Mouse (Mus musculus): ENCODE data around the gene Crybg3. TPM values are rescaled to one million over a fixed set of nuclear protein-coding genes. Genes with fewer than 3 reads are reported as not detected.

Crybg3 gene
- polyA plus RNA-seq, 1 experiment = 1.8 TPM

- Histone ChIP-seq H3K4me1 (ENCODE audit: control insufficient read depth, insufficient read depth, insufficient read length, low read length) (peaks cover 4% of the 10 kb centered on the region; the same call in 1 of the 2 replicates), H3K27me3 (ENCODE audit: control insufficient read depth, insufficient read depth, low read length) (no peaks in the 10 kb centered on the region), H3K36me3 (ENCODE audit: control insufficient read depth, insufficient read depth, low read length) (peaks cover 59% of the 10 kb centered on the region), H3K4me3 (ENCODE audit: low read depth, low read length) (no peak overlapping the region), H3K27ac (ENCODE audit: insufficient read depth, low read depth, low read length) (no peak overlapping the region)
- 54% methylated on average over 7 of the region's 7 CpGs for WGBS
- TF ChIP-seq POLR2A (IDR thresholded peaks at IDR 0.05; ENCODE audit: low read depth, low read length) (no peak), CTCF (IDR thresholded peaks at IDR 0.05; ENCODE audit: extremely low read depth, insufficient read length, insufficient replicate concordance, low read depth, low read length) (no peak)
Observed at GRCm38 (mm10) chr16:59487239-59487638, 113.5 kb downstream of the Crybg3 start.

GRCm38 (mm10) chr16:59477955-59478354 lies 122.8 kb downstream of the Crybg3 start:
- Histone ChIP-seq H3K27ac (ENCODE audit: insufficient read depth, low read depth, low read length) (no peak overlapping the region), H3K4me3 (ENCODE audit: low read depth, low read length) (no peak overlapping the region), H3K4me1 (ENCODE audit: control insufficient read depth, insufficient read depth, insufficient read length, low read length) (no peaks in the 10 kb centered on the region), H3K36me3 (ENCODE audit: control insufficient read depth, insufficient read depth, low read length) (peaks cover 35% of the 10 kb centered on the region), H3K27me3 (ENCODE audit: control insufficient read depth, insufficient read depth, low read length) (no peaks in the 10 kb centered on the region)
- TF ChIP-seq CTCF (IDR thresholded peaks at IDR 0.05; ENCODE audit: extremely low read depth, insufficient read length, insufficient replicate concordance, low read depth, low read length) (no peak), POLR2A (IDR thresholded peaks at IDR 0.05; ENCODE audit: low read depth, low read length) (no peak)
- 71% methylated on average over 3 of the region's 3 CpGs for WGBS

- Histone ChIP-seq H3K36me3 (ENCODE audit: control insufficient read depth, insufficient read depth, low read length) (peaks cover 17% of the 10 kb centered on the region), H3K27ac (ENCODE audit: insufficient read depth, low read depth, low read length) (no peak overlapping the region), H3K4me3 (ENCODE audit: low read depth, low read length) (no peak overlapping the region), H3K27me3 (ENCODE audit: control insufficient read depth, insufficient read depth, low read length) (no peaks in the 10 kb centered on the region), H3K4me1 (ENCODE audit: control insufficient read depth, insufficient read depth, insufficient read length, low read length) (no peaks in the 10 kb centered on the region; the same call in 1 of the 2 replicates)
- WGBS = 20% methylated on average over 1 of the region's 1 CpGs
- no peak for TF ChIP-seq POLR2A (IDR thresholded peaks at IDR 0.05; ENCODE audit: low read depth, low read length)
- peak; percentile 86 for TF ChIP-seq CTCF (IDR thresholded peaks at IDR 0.05; ENCODE audit: extremely low read depth, insufficient read length, insufficient replicate concordance, low read depth, low read length)
Observed at GRCm38 (mm10) chr16:59474788-59475187, 126.0 kb downstream of the Crybg3 start.

- peaks cover 11% of the 10 kb centered on the region for H3K36me3 ChIP-seq (ENCODE audit: control insufficient read depth, insufficient read depth, low read length)
- no peak overlapping the region for H3K27ac ChIP-seq (ENCODE audit: insufficient read depth, low read depth, low read length)
- no peaks in the 10 kb centered on the region for H3K27me3 ChIP-seq (ENCODE audit: control insufficient read depth, insufficient read depth, low read length)
- no peaks in the 10 kb centered on the region; the same call in 1 of the 2 replicates for H3K4me1 ChIP-seq (ENCODE audit: control insufficient read depth, insufficient read depth, insufficient read length, low read length)
- 30% methylated on average over 6 of the region's 6 CpGs for WGBS
- TF ChIP-seq CTCF (IDR thresholded peaks at IDR 0.05; ENCODE audit: extremely low read depth, insufficient read length, insufficient replicate concordance, low read depth, low read length) (no peak), POLR2A (IDR thresholded peaks at IDR 0.05; ENCODE audit: low read depth, low read length) (no peak)
- H3K4me3 ChIP-seq (ENCODE audit: low read depth, low read length) = no peak overlapping the region
Observed at GRCm38 (mm10) chr16:59472546-59472945, 128.2 kb downstream of the Crybg3 start.

GRCm38 (mm10) chr16:59471637-59472278 lies 129.0 kb downstream of the Crybg3 start, which contains the start of gene Riox2:
TSS of gene Riox2 (plus strand) at chr16:59471775.
- H3K27me3 ChIP-seq (ENCODE audit: control insufficient read depth, insufficient read depth, low read length) = no peaks in the 10 kb centered on the region
- TF ChIP-seq CTCF (IDR thresholded peaks at IDR 0.05; ENCODE audit: extremely low read depth, insufficient read length, insufficient replicate concordance, low read depth, low read length) (peak; percentile 36; the same call in 1 of the 2 replicates), POLR2A (IDR thresholded peaks at IDR 0.05; ENCODE audit: low read depth, low read length) (peak; percentile 30; the same call in 1 of the 2 replicates)
- H3K4me3 ChIP-seq (ENCODE audit: low read depth, low read length) = peak within 1 kb of the TSS; percentile 79
- no peaks in the 10 kb centered on the region; the same call in 1 of the 2 replicates for H3K4me1 ChIP-seq (ENCODE audit: control insufficient read depth, insufficient read depth, insufficient read length, low read length)
- peak within 1 kb of the TSS; percentile 73 for H3K27ac ChIP-seq (ENCODE audit: insufficient read depth, low read depth, low read length)
- peaks cover 9% of the 10 kb centered on the region; the same call in 1 of the 2 replicates for H3K36me3 ChIP-seq (ENCODE audit: control insufficient read depth, insufficient read depth, low read length)
- WGBS = 1% methylated on average over 56 of the region's 56 CpGs

GRCm38 (mm10) chr16:59469846-59470245 lies 130.9 kb downstream of the Crybg3 start:
- TF ChIP-seq CTCF (IDR thresholded peaks at IDR 0.05; ENCODE audit: extremely low read depth, insufficient read length, insufficient replicate concordance, low read depth, low read length) (no peak), POLR2A (IDR thresholded peaks at IDR 0.05; ENCODE audit: low read depth, low read length) (no peak)
- no peak overlapping the region for H3K4me3 ChIP-seq (ENCODE audit: low read depth, low read length)
- no peaks in the 10 kb centered on the region for H3K27me3 ChIP-seq (ENCODE audit: control insufficient read depth, insufficient read depth, low read length)
- H3K4me1 ChIP-seq (ENCODE audit: control insufficient read depth, insufficient read depth, insufficient read length, low read length) = no peaks in the 10 kb centered on the region; the same call in 1 of the 2 replicates
- H3K27ac ChIP-seq (ENCODE audit: insufficient read depth, low read depth, low read length) = no peak overlapping the region
- 67% methylated on average over 1 of the region's 1 CpGs for WGBS
- H3K36me3 ChIP-seq (ENCODE audit: control insufficient read depth, insufficient read depth, low read length) = no peaks in the 10 kb centered on the region

- no peak for TF ChIP-seq POLR2A (IDR thresholded peaks at IDR 0.05; ENCODE audit: low read depth, low read length)
- no peak for TF ChIP-seq CTCF (IDR thresholded peaks at IDR 0.05; ENCODE audit: extremely low read depth, insufficient read length, insufficient replicate concordance, low read depth, low read length)
- Histone ChIP-seq H3K27ac (ENCODE audit: insufficient read depth, low read depth, low read length) (no peak overlapping the region), H3K36me3 (ENCODE audit: control insufficient read depth, insufficient read depth, low read length) (no peaks in the 10 kb centered on the region), H3K4me3 (ENCODE audit: low read depth, low read length) (no peak overlapping the region), H3K4me1 (ENCODE audit: control insufficient read depth, insufficient read depth, insufficient read length, low read length) (no peaks in the 10 kb centered on the region), H3K27me3 (ENCODE audit: control insufficient read depth, insufficient read depth, low read length) (no peaks in the 10 kb centered on the region)
- WGBS = 83% methylated on average over 6 of the region's 6 CpGs
Observed at GRCm38 (mm10) chr16:59463973-59464372, 136.8 kb downstream of the Crybg3 start.
